Mouse (Mus musculus) midbrain, embryonic 13.5 days (tissue): ENCODE measurements at regions not wholly inside any gene's neighbourhood (a gene's known extent, or its start where the extent isn't known, plus 50 kb on each side); places are given as distances from the start of the nearest gene placed in this dataset.

ENCODE experiments used
- ATAC-seq: fragments of 200-750 bp; cut with Nextera tagmentation; 2 replicates; pipeline ENCODE4 v1.8.0; 2017; ENCODE audit warnings: mild to moderate bottlenecking, moderate TSS enrichment, moderate library complexity
- H3K27ac ChIP-seq: fragments of 300-500 bp; sonication (generic); 2 replicates; pipeline ENCODE4 v1.5.1; 2015; ENCODE audit warnings: inconsistent platforms, mild to moderate bottlenecking, moderate library complexity
- H3K27me3 ChIP-seq: fragments of 300-500 bp; sonication (generic); 2 replicates; pipeline ENCODE4 v1.6.1; 2015; ENCODE audit warnings: mild to moderate bottlenecking, inconsistent platforms
- H3K36me3 ChIP-seq: fragments of 300-500 bp; sonication (generic); 2 replicates; pipeline ENCODE4 v1.6.1; 2015; ENCODE audit warnings: mild to moderate bottlenecking, inconsistent platforms
- H3K4me1 ChIP-seq: fragments of 300-500 bp; sonication (generic); replicated peaks from 2 replicates; pipeline ENCODE4 v1.6.1; 2015; ENCODE audit warnings: inconsistent platforms
- H3K4me2 ChIP-seq: fragments of 300-500 bp; sonication (generic); replicated peaks from 2 replicates; pipeline ENCODE4 v1.6.1; 2015; ENCODE audit warnings: moderate library complexity, mild to moderate bottlenecking, inconsistent platforms
- H3K4me3 ChIP-seq: fragments of 300-500 bp; sonication (generic); replicated peaks from 2 replicates; pipeline ENCODE4 v1.5.1; 2015; ENCODE audit warnings: mild to moderate bottlenecking, inconsistent platforms
- H3K9ac ChIP-seq: fragments of 300-500 bp; sonication (generic); replicated peaks from 2 replicates; pipeline ENCODE4 v1.6.1; 2015; ENCODE audit warnings: mild to moderate bottlenecking, inconsistent platforms
- H3K9me3 ChIP-seq: fragments of 300-500 bp; sonication (generic); 2 replicates; pipeline ENCODE4 v1.6.1; 2016; ENCODE audit warnings: mild to moderate bottlenecking, inconsistent platforms
- WGBS: fragments of 180-500 bp; shearing (Covaris S2); methylation state at CpG from one replicate; pipeline ENCODE4 v1.1.7; 2015; 5-methylcytosine and 5-hydroxymethylcytosine counted together

GRCm38 (mm10) chr8:12214205-12215019, 64.2 kb upstream of the A230072I06Rik start:
- H3K27me3 ChIP-seq = peaks cover 93% of the 10 kb centered on the region
- no peaks in the 10 kb centered on the region for H3K36me3 ChIP-seq
- peak overlapping the region; percentile 47 for H3K4me2 ChIP-seq
- peak; percentile 55; the same call in 1 of the 2 replicates for ATAC-seq
- WGBS = 6% methylated on average over 24 of the region's 24 CpGs
- peak overlapping the region; percentile 52 for H3K9ac ChIP-seq
- H3K9me3 ChIP-seq = no peaks in the 10 kb centered on the region
- no peak overlapping the region for H3K27ac ChIP-seq
- H3K4me3 ChIP-seq = peak overlapping the region; percentile 20
- peaks cover 23% of the 10 kb centered on the region for H3K4me1 ChIP-seq

DNA sequence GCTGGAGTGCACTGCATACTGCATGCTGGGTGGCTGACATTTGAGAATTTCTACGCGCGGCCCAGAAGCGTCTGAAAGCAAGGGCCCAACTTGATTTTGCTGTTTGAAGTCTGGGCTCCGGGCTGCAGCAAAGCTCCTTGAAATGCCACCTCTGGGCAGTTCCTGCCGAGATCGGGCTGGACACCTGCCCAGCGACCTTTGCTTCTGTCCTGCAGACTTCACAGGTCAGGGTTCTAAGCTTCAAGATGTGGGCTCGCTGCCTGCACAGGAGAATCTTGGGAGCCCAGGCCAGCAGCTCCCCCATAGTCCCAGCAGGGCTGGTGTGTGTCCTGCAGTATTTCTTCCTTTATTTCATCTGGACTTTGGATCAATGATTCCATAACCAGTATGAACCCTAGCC, 57.1 kb upstream of the A230072I06Rik start:
- 75% methylated on average over 9 of the region's 9 CpGs for WGBS
- Histone ChIP-seq H3K9me3 (no peaks in the 10 kb centered on the region), H3K4me1 (peaks cover 6% of the 10 kb centered on the region), H3K4me2 (no peak overlapping the region), H3K27me3 (peaks cover 54% of the 10 kb centered on the region), H3K27ac (no peak overlapping the region), H3K36me3 (no peaks in the 10 kb centered on the region), H3K4me3 (no peak overlapping the region), H3K9ac (no peak overlapping the region)
- no peak for ATAC-seq

DNA sequence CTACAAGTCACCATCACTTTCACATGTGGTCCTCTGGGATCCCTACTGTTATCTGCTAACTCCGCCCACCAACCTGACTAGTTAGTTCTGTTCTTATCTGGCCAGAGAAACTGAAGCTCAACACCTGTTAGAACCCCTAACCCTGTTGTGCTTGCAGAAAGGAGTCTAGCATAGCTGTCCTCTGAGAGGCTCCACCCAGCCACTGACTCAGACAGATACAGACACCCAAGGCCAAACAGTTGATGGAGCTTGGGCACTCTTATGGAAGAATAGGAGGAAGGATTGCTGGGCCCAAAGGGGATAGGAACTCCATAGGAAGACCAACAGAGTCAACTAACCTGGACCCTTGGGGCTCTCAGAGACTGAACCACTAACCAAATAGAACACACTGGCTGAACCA, 55.2 kb upstream of the A230072I06Rik start:
- ATAC-seq = no peak
- Histone ChIP-seq H3K4me1 (peaks cover 6% of the 10 kb centered on the region), H3K36me3 (no peaks in the 10 kb centered on the region), H3K27me3 (peaks cover 46% of the 10 kb centered on the region), H3K27ac (no peak overlapping the region), H3K9ac (no peak overlapping the region), H3K9me3 (no peaks in the 10 kb centered on the region), H3K4me3 (no peak overlapping the region), H3K4me2 (no peak overlapping the region)
- WGBS = 100% methylated on average over 1 of the region's 1 CpGs
